Mouse (Mus musculus): ENCODE data around the gene Ccr8.
"Not testable (repeated sequence)": the region's sequence is repeated elsewhere in the genome, so short reads cannot be mapped to it uniquely, and the experiment has no call there.

Ccr8 gene

DNA sequence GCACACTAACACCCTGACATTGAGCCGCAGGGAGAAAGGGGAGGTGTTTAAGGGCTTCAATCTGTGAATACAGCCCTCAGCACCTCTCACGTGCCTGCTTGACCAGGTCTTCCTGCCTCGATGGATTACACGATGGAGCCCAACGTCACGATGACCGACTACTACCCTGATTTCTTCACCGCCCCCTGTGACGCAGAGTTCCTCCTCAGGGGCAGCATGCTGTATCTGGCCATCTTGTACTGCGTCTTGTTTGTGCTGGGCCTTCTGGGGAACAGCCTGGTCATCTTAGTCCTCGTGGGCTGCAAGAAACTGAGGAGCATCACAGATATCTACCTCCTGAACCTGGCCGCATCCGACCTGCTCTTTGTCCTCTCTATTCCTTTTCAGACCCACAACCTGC is 1.8 kb downstream of the Ccr8 start:
- no peak for DNase-seq

DNA sequence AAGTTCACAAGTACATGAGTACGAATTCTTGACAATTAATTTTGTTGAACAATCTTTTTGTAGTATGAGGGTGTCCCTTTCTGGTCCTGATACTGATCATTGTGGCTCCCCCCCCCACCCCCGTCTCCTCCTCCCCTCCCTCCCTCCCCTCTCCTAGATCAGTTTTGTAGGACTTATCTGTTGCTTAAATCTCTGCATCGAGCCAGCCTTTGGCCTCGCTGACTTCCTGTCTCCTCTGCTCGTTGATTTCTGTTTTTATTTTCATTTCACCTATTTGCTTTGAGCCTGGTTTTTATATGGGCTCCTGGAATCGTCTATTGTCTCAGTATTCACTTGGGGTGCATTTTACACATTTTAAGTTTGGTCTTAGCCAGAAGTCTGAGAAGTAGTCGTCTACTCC is 4.0 kb downstream of the Ccr8 start:
- no peak for DNase-seq

DNA sequence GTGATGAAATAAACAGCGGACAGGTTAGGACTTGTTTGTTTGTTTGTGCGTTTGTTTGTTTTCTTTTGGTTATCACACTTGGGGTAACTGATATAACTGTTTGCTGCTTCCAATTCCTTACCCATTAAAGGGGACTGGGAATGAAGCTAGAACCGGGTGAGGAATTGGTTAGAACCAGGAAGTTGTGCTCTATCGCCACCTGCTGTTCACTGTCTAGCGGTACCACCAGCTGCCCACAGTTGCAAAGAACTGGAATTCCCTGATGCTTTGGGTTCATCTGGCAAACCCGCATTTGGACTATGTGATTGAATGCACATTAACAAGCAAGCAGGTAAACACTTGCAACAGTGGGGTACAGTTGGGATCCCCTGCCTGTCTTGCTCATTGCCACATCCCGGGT is 6.8 kb downstream of the Ccr8 start:
- DNase-seq: peak; percentile 24

DNA sequence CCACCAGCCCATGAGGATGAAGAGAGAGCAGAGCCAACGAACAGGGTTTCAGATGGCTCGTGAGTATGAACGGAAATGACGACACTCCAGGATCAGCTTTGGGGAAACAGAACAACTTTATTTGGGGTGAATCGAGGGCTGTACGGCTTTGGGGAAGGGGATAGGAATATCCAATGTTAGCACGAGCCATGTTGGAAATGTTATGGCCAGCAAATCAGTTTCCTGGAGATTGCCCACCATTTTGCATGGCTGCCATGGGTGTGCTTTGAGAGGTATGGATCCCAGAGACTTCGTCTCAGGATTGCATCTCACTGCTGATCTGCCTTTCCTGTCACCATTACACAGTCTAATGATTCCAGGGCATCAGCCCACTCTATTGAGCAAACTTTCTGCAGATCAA is 7.4 kb downstream of the Ccr8 start:
- DNase-seq: no peak

DNA sequence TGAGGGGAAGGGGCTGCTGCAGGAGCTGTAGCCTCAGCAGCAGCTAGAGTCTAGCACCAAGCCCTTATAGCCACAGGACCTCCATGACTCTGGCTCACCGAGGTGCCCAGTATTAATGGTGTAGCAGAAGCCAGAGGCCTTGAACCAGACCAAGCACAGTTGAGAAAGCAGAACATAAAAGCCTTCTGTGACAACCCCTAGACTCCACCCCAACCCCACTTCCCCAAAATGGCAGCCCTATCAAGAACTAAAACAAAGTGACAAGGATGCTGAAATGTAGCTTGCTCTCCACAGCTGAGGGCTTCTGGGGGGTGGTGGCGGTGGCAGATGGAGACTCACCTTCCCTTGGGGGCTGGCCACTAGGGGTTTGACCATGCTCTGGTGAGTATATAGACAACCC is 9.3 kb downstream of the Ccr8 start:
- DNase-seq: no peak

DNA sequence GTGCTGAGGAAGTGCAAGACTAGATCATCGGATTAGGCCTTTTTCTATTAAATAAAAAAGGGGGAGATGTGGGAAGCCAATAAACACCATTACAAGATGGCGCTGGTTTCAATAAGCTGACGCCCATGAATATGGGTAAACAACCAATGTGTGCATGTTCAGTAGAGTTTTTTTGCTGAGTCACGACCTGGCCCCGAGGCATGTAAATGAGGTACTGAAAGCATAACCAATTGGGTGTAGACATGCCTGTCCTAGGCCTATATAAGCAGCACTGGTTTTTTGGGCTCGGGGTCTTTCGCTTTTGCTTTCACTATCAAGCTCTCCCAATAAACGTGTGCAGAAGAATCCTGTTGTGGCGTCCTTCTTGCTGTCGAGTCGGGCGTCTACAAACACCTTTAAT is 17.0 kb downstream of the Ccr8 start:
- not testable (repeated sequence) for DNase-seq

DNA sequence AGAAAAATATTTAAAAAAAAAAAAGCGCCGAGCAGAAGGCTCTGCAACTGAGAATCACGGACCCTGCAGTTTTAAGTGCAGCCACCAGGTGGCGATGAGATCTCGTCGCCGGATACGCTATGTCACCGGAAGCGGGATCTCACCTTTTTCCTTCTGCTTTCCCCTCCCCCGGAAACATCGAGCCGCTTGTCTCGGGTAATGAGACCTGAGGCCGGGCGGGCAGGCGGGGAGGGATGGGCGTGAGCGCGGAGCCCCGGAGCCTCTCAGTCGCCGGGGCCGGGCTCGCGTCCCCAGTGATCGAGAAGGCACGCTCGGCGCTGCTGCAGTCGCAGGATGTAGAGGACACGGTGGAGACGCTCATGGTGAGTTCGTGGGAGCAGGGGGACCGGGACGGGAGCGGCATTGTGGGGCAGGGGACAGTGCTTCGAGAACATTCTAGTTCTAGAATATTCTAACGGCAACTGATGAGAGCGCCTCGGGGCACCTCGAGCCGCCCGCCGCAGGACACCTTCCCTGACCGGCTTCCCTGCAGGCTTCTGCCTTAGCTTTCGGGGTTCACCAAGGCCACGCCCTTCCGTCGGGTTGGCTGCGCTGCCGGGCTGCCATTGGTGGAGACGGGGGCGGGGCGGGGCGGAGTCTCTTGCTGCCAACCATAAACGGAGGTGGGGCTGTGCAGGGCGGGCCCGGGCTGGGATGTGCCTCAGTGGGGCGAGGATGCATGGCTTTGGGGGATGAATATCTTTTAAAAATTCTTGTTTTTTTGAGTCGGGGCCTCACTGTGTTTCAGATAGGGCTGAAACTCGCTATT is 18.5 kb downstream of the Ccr8 start, which contains the start of gene Slc25a38:
TSS of gene Slc25a38 (plus strand) at position 164 of the 808 bp plus-strand sequence.
- peak; percentile 96 for DNase-seq

DNA sequence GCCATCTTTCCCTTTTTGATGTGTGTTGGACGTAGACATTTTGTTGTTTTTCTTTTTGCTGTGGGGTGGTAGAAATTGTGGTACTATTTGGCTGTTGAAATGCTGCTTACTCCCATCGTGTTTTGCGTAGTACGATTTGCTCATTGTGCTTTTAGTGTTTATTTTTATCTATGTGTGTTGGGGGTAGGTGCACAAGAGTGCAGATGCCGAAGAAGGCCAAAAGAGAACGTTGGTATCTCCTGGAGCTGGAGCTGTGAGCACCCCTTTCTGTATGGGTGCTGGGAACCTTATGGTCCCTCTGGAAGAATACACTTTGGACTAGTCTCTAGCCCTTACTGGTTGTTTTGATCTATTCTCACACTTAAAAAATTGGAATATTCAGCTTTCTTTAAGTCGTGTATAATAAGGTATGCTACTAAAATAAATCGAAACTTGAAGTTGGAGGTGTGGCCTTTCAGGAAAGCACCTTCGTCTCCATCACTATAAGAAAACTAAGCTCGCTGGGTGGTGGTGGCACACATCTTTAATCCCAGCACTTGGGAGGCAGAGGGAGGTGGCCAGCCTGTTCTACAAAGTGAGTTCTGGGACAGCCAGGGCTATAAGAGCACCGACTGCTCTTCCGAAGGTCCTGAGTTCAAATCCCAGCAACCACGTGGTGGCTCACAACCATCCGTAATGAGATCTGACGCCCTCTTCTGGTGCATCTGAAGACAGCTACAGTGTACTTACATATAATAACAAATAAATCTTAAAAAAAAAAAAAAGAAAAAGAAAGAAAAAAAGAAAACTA is 19.4 kb downstream of the Ccr8 start:
- DNase-seq: no peak

DNA sequence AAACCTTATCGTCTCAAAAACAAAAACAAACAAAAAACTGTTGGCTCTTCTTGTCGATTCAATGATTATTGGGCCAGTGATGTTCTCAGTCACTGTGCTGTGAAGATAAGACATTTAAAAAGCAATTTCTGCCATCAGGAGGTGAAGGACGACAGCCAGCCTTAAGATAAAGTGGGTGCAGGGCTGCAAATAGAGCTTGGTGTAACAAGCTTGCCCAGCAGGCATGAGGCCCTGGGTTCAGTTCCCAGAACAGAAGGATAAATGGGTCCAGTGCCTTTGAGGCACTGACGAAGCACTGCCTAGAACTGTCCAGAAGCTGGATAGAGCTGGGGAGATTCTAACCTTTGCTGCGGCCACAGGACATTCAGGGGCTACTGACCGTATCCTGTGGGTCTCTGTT is 20.6 kb downstream of the Ccr8 start:
- no peak for DNase-seq

DNA sequence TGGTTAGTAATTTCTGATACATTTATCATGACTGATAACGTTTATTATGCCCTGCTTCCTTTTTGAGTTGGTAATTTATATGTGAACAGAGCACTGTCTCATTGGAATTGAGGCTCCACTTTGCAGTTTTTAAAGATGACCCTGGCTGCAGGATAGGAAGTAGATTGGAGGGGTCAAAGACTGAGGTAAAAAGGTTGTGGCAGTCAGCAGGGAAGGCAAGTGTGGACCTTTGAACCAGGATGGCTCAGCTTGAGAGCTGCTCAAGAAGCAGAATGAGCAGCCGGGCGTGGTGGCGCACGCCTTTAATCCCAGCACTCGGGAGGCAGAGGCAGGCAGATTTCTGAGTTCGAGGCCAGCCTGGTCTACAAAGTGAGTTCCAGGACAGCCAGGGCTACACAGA is 21.5 kb downstream of the Ccr8 start:
- DNase-seq: no peak

DNA sequence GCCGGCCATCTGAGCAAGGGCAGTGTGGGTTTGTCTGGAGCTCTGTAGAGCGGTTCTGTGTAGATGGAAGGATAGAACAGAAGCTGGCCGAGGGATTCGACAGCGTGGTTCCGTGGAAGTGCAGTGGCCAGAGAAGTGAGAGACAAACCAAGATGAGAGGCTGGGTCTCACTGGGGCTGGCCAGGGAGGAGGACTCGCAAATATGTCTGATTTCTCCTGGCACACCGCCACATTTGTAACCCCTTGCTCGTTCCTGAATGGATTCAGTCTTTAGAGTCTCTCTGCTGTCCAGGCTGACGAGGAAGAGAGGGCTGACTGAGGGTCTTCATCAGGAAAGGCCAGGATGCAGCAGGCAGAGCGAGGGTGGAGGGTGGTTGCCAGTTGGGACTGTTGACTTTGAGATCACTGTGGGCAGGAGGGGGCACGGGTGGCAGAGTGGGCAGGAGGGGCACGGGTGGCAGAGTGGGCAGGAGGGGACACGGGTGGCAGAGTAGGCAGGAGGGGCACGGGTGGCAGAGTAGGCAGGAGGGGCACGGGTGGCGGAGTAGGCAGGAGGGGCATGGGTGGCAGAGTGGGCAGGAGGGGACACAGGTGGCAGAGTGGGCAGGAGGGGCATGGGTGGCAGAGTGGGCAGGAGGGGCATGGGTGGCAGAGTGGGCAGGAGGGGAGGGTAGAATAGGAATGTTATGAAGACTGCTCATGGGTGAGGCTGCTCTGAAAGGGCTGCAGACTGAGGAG is 22.3 kb downstream of the Ccr8 start:
- DNase-seq: no peak

DNA sequence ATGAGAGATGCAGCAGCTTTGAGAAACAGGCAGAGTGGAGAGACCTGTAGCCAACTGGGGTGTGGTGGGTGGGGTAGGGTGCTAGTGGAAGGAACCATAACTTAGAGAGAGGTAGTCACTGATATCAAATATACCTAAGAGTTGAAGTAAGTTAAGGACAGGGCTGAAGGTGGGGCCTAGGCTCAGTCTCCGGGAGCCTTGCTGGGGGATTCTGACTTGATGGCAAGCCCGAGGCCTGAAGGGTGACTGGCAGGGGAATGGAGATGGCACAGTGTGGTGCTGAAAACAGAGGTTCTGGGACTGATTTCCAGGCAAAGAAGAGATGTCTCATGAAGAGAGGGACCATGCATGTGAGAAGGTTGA is 22.9 kb downstream of the Ccr8 start:
- no peak for DNase-seq

DNA sequence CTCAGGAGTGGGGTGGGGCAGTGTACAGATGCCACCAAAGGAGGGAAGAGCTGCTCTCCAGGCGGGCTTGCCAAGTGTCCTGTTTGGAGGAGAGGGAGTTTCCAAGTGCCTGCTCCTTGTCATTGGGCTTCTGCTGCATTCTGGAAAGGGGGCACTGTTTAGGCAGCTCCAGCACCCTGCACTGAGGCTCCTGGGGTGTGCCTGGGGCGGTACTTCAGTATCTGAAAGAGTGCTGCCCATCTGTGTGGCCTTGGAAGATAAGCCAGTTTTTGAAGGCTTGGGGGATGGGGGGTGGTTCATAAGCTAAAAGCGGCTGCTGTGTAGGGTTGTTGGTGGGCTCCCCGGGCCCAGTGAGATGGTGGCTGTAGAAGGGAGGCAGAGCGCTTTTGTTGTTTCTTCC is 23.7 kb downstream of the Ccr8 start:
- no peak for DNase-seq

DNA sequence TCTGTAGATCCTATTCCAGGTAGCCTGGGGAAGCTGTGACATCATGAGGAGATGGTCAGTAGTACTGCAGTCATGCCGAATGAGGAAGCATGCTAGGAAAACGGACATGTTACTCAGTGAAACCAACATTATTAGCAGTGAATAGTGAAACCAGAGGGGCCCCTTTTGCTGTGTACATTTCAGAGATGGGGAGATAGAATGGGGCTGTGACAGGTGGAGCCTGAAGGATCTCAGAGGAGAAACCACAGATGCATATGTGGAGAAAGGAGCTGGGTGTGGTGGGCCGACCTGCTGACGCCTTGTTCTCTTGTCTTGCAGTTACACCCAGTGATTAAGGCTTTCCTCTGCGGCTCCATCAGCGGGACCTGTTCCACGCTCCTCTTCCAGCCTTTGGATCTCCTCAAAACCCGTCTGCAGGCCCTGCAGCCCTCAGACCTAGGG is 24.3 kb downstream of the Ccr8 start:
- no peak for DNase-seq

DNA sequence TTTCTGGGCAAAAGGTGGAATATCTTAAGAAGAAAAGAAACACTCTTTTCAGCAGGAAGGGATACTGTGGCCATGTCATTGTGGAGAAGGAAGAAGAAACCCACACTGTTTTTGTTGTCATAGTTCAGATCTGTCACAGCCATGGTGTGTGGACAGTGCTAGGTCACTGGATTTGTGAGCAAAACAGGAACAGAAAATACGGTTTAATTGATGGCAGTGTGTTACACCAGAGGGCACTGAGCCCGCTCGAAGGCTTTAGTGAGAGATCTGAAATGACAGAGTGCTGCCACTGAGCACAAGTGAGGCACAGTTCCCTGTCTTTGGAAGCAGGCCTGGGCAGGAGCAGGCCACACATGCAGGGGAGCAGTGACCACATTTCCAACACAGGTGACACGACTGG is 26.3 kb downstream of the Ccr8 start:
- no peak for DNase-seq

DNA sequence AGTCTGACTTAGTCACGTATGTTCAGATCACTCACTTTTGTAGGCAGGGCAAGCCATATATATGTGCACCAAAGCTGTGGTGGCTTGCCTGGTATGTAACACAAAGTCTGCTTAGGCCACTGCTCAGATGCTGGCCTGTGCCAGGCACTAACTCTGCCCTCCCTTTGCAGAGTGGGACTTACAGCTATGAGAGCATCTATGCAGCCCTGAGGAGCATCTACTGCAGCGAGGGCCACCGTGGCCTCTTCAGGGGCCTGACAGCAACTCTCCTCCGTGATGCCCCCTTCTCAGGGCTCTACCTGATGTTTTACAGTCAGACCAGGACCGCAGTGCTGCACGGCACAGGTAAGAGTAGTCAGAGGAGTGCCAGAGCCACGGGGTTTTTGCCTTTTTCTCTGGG is 28.6 kb downstream of the Ccr8 start:
- DNase-seq: no peak

DNA sequence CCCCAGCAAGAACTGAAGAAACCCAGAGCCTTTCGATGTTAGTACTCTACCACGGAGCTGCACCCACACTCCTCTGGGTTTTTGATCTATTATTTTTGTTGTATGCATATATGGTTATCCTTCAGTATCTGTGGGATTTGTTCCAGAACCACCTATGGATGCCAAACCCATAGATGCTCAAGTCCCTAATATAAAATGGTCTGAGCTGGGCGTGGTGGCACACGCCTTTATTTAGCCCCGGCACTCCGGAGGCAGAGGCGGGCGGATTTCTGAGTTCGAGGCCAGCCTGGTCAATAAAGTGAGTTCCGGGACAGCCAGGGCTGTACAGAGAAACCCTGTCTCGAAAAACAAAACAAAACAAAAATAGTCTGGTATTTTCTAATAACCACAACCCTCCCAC is 35.0 kb downstream of the Ccr8 start:
- no peak for DNase-seq

DNA sequence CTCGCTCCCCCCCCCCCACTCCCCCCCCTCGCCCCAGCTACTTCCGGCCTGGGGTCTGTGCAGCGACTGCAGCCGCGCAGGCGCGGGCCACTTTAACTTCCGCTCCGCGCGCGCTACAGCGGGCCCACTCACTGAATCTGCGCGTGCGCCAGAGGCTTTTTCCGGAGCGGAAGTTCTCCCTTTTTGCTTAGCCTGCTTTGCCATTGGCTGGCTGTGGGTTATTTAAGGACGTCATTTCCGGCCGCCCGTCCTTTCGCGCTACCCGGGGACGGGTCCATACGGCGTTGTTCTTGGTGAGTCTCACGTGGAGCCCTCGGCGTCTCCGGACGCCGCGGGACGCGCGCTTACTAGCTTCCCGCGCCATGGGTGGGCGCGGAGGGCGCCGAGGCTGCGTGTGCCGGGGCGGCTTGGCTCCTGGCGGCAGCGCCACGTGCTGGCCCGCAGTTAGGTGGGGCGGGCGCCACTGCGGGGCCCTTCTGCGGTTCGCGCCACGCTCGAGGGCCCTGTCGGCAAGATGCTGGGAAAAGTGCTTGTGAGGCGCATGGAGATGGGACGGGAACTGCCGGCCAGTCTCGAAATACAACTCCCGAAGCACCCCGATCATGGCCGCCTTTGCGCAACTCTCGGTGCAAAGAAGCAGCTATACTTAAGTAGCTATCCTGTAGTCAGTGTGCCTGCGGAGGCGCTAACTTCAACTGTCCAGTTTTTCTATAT is 35.8 kb downstream of the Ccr8 start, which contains the start of gene Rpsa:
TSS of gene Rpsa (plus strand) at position 152 of the 714 bp plus-strand sequence.
- peak; percentile 96 for DNase-seq

DNA sequence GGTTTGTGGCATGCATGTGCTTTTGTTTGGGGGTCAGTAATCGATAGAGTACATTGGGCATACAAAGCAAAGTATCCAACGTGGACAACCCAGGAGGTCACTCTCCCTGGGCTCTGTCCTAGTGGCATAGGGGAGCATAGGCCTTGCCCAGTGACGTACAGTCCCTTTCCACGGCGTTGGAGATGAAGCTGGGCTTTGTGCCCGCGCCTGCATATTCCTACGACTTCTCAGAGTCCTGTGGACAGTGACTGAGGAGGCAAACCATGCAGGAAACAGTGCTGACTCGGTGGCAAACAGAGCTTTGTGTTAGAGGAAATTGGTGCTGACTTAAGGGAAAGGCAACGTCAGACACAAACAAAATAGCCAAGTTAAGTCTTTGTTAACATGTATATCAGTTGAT is 37.4 kb downstream of the Ccr8 start:
- no peak for DNase-seq

DNA sequence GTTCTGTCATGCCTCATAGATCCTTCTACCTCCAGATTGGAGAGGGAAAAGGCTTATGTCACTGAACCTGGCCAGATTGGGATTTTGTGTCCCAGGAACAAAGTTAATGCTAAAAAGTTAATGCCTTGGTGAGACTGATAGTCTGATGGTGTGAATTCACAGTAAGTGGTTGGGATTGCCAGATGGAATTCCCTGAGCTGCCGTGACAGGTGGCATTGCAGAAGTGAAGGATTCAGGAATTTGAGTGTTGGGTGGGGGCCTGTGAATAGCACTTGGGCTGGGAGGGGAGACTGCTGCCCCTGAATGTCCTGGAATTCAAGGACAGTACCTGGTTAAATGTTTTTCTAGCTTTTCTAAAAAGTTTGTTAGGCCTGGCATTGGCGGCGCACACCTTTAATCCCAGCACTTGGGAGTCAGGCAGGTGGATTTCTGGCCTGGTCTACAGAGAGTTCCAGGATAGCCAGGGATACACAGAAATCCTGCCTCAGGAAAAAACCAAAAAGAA is 39.9 kb downstream of the Ccr8 start:
- no peak for DNase-seq

DNA sequence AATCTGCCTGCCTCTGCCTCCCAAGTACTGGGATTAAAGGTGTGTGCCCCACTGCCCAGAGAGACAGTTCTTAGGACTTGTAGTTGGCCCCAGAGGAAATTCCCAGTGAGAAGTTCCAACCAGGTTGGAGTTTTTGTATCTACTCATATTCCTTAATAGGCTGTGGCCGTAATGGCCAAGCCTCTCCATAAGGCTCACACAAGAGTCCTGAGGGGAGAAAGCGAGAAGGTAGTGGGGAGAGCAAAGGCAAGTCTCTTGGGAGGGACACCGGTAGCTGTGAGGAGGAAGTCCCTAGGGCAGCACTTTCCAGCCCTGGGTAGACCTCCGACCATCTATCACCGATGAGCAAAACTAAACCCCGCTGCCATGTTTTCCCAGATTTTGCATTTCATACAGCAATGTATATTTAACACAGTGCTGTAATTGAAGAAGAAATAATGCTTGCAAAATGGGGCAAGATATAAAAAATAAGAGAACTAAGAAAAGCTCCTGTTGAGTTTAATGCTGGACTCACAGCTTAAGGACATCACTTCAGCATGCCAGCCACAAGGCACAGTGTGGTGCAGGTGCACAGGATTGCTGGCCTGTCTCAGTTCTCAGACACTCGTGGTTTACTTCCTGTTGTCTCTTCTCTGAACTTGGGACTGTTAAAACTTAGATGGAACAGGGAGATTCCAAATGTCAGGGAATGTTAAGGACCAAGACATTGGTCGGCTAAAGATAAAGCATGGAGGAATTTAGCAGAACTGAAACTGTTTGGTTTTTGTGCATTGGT is 41.3 kb downstream of the Ccr8 start:
- no peak for DNase-seq
